ENCODE assay signal across 19 mouse cellular contexts in the genomic region with DNA sequence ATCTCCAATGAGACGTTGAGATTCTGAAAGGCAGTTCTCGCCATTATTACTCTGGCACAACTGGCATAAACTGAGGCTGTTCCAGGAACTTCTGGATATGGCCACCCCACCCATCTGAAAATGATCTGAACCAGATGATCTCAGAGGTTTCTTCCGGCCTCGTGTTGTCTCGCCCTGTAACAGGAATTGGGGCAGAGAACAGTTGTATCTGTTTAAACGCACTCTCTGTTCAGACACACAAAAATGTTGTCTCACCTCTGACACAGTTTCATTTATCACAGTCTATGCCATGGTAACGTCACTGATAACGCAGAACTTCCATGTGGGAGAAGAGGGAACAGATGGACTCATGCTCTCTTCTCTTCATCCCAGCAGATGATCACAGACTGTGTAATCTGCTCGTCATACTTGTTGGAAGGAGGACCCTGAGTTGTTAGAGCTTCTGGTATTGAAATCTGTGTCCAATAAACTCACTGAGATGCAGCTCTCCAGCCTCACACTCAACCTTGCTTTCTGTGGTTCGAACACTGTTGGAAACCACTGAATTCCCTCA.
A peak's percentile ranks its signal among the peaks of the same experiment; 100 is the strongest.
DNase-seq lines count a peak whose midpoint lies in the region; ATAC-seq and TF ChIP-seq lines count a peak whose summit lies in the region.
"Had no signal": no experiment of that assay in that cellular context is flagged by ENCODE, and none has a peak within 500 bp of the region (broad histone marks: within the 10 kb centered on the region; RNA-seq: fewer than 3 reads in every experiment).

No protein-coding gene starts in this region.

- intact Hi-C loops in heart, postnatal 36 days (cut with DNase I), result loop anchor here (5.0 to 10.0 kb wide), 5 partner anchors 314 to 509 kb away; no protein-coding TSS in a partner anchor
- intact Hi-C loops in left cerebral cortex, postnatal 36 days (cut with DNase I), result loop anchor here (5.0 kb wide), 1 partner anchor 509 kb away; no protein-coding TSS in a partner anchor

- WGBS in lung, adult 2 months, result 36% methylated on average over 10 of the region's 10 CpGs

- no peak for TF ChIP-seq POLR2A in lung, adult 2 months (IDR thresholded peaks at IDR 0.05; ENCODE audit: borderline replicate concordance, extremely low read depth, low read depth, low read length)

- H3K4me1 ChIP-seq in lung, adult 2 months (ENCODE audit: control insufficient read depth, insufficient read depth, low read length), result peaks cover 3% of the 10 kb centered on the region
- H3K4me1 ChIP-seq: hindbrain, embryonic 12.5 days; limb, embryonic 12.5 days; midbrain, embryonic 12.5 days had no signal

- peak; percentile 6 for ATAC-seq in CD4-positive, CD25-positive, alpha-beta regulatory T cell, adult 4 months
- ATAC-seq: forebrain, postnatal 0 days; intestine, embryonic 16.5 days had no signal

- DNase-seq in heart, adult 8-10 months (ENCODE audit: low spot score), result peak; percentile 26
- DNase-seq in heart, postnatal 36 days, result no peak
- DNase-seq in lung, postnatal 36 days, result peak; percentile 67
- no peak for DNase-seq in lung, adult 2 months
- peak; percentile 48 for DNase-seq in layer of hippocampus, adult 9-11 months
- DNase-seq in kidney, adult 9 months, result no peak
- no peak for DNase-seq in left cerebral cortex, postnatal 36 days (ENCODE audit: low spot score in 2 of 2)
- DNase-seq: adrenal gland, postnatal 10 days; cerebellum, adult 9-10 months; embryo, embryonic 11 days; forebrain, postnatal 0 days; kidney, postnatal 14 days; lung, embryonic 14.5 days had no signal

- H3K4me3 ChIP-seq in lung, adult 2 months (replicated peaks; ENCODE audit: extremely low read depth, low read depth, low read length), result no peak overlapping the region
- H3K4me3 ChIP-seq: heart, embryonic 15.5 days; hindbrain, embryonic 12.5 days; limb, embryonic 12.5 days; midbrain, embryonic 12.5 days had no signal

- no peak for TF ChIP-seq CTCF in lung, adult 2 months (IDR thresholded peaks at IDR 0.05; ENCODE audit: insufficient read depth, low read length)

Comparison
In these comparisons a context has a peak if more than half of its experiments do, and no peak if none do; other contexts are left out.
1. DNase-seq: peak in heart, adult 8-10 months (single experiment), lung, postnatal 36 days (single experiment) and layer of hippocampus, adult 9-11 months (single experiment); none in heart, postnatal 36 days (0 of 2), lung, adult 2 months (single experiment), kidney, adult 9 months (single experiment) and left cerebral cortex, postnatal 36 days (0 of 2).